Mouse (Mus musculus): ENCODE results near the gene Lrrc56.

GRCm38 (mm10) chr7:141196619-141197282, 2.8 kb downstream of the Lrrc56 start:
- TF ChIP-seq CTCF (IDR thresholded peaks at IDR 0.05; ENCODE audit: low read depth) (no peak), EP300 (IDR thresholded peaks at IDR 0.05; ENCODE audit: low read depth) (no peak)
